Mouse (Mus musculus) stomach, embryonic 16.5 days (tissue): ENCODE results near the gene Tial1. TPM values are rescaled to one million over a fixed set of nuclear protein-coding genes. Genes with fewer than 3 reads are reported as not detected.
A peak's percentile ranks its signal among the peaks of the same experiment; 100 is the strongest.

Experiments used
- ATAC-seq: fragments of 200-750 bp; cut with Nextera tagmentation; 2 replicates; pipeline ENCODE4 v1.8.0; 2017; ENCODE audit warnings: moderate number of reproducible peaks, moderate TSS enrichment; ENCODE audit not compliant: insufficient read depth, low FRiP score
- H3K27ac ChIP-seq: fragments of 300-500 bp; sonication (generic); 2 replicates; pipeline ENCODE4 v1.5.1; 2014; ENCODE audit warnings: low read length
- H3K27me3 ChIP-seq: fragments of 300-500 bp; sonication (generic); 2 replicates; pipeline ENCODE4 v1.6.1; 2014; ENCODE audit warnings: low read length, control low read depth, mixed read lengths; ENCODE audit not compliant: control insufficient read depth, insufficient read depth
- H3K36me3 ChIP-seq: fragments of 300-500 bp; sonication (generic); 2 replicates; pipeline ENCODE4 v1.6.1; 2014; ENCODE audit warnings: low read length; ENCODE audit not compliant: control insufficient read depth, insufficient read depth
- H3K4me1 ChIP-seq: fragments of 300-500 bp; sonication (generic); 2 replicates; pipeline ENCODE4 v1.6.1; 2014; ENCODE audit warnings: low read length, control low read depth, mixed read lengths; ENCODE audit not compliant: control insufficient read depth, insufficient read depth
- H3K4me2 ChIP-seq: fragments of 300-500 bp; sonication (generic); 2 replicates; pipeline ENCODE4 v1.6.1; 2014; ENCODE audit warnings: low read depth, low read length, mixed read lengths
- H3K4me3 ChIP-seq: fragments of 300-500 bp; sonication (generic); replicated peaks from 2 replicates; pipeline ENCODE4 v1.5.1; 2014; ENCODE audit warnings: mild to moderate bottlenecking, low read length
- H3K9ac ChIP-seq: fragments of 300-500 bp; sonication (generic); 2 replicates; pipeline ENCODE4 v1.6.1; 2014; ENCODE audit warnings: low read length
- H3K9me3 ChIP-seq: fragments of 300-500 bp; sonication (generic); replicated peaks from 2 replicates; pipeline ENCODE4 v1.6.1; 2016; ENCODE audit warnings: low read length, control low read depth; ENCODE audit not compliant: control insufficient read depth
- WGBS: fragments of 180-500 bp; shearing (Covaris S2); extraction: QIAGEN DNeasy Blood & Tissue Kit; methylation state at CpG from one replicate; pipeline ENCODE4 v1.1.7; 2014; 5-methylcytosine and 5-hydroxymethylcytosine counted together
- polyA plus RNA-seq: library from polyadenylated mRNA; unstranded; fragments of >200 nt; fragmentation: Nextera tagmentation; extraction: Ambion mirVana; gene quantifications from 2 replicates; pipeline ENCODE4 v1.2.1, GENCODE M21; 2015

The Tial1 gene
- polyA plus RNA-seq, 1 experiment from 2014 or later: 24.4 TPM

DNA sequence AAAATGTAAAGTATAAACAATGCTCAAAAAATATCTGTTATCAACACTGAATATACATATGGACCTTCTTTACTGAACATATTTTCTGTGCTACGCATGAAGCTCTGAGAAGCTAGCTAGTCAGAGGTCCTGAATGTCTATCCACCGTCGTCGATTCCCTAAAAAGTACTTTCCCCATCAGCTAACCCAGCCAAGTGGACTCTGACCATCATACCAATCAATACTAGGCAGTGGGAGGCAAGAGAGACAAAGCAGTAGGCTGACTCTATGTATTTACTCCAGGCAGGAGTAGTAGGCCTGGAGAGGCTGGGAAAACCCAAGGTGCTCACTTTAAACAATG, 1.8 kb downstream of the Tial1 start:
- H3K27ac ChIP-seq: peak overlapping the region; percentile 95; the same call in 1 of the 2 replicates
- ATAC-seq: no peak

GRCm38 (mm10) chr7:128458011-128458410, 3.5 kb downstream of the Tial1 start:
- H3K36me3 ChIP-seq: peaks cover 4% of the 10 kb centered on the region; the same call in 1 of the 2 replicates
- H3K4me3 ChIP-seq: no peak overlapping the region
- ATAC-seq: no peak
- H3K27me3 ChIP-seq: no peaks in the 10 kb centered on the region
- no peaks in the 10 kb centered on the region for H3K9me3 ChIP-seq
- no peak overlapping the region for H3K27ac ChIP-seq
- H3K4me2 ChIP-seq: no peak overlapping the region
- no peak overlapping the region for H3K9ac ChIP-seq
- H3K4me1 ChIP-seq: peaks cover 13% of the 10 kb centered on the region

More for the DNA sequence above, 1.8 kb downstream of the Tial1 start:
- H3K9ac ChIP-seq: peak overlapping the region; percentile 92
- H3K4me1 ChIP-seq: peaks cover 13% of the 10 kb centered on the region
- WGBS: 10% methylated on average over 4 of the region's 4 CpGs
- no peaks in the 10 kb centered on the region for H3K36me3 ChIP-seq
- H3K4me2 ChIP-seq: peak overlapping the region; percentile 93
- no peaks in the 10 kb centered on the region for H3K27me3 ChIP-seq
- peak overlapping the region; percentile 75 for H3K4me3 ChIP-seq
- H3K9me3 ChIP-seq: no peaks in the 10 kb centered on the region

DNA sequence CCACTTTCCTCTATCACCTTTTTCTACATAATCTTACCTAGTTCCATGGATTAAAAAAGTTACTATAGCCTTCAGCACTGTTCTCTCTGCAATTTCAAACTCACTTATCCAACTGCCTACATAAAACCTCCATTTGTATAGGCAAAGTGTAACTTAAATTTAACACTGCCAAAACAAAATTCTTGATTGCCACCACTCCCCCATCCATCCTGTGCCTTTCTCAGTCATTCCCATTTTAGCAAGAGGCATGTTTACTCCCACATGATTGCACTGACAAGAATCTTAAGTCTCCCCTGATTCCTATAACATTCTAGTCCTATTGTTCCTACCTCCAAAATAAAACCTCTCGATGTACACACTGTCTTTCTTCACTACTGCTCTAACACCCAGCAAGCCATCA, 8.8 kb downstream of the Tial1 start:
- Histone ChIP-seq H3K4me3 (no peak overlapping the region), H3K4me2 (no peak overlapping the region), H3K4me1 (peaks cover 3% of the 10 kb centered on the region; the same call in 1 of the 2 replicates), H3K27ac (no peak overlapping the region), H3K27me3 (no peaks in the 10 kb centered on the region), H3K36me3 (peaks cover 20% of the 10 kb centered on the region), H3K9me3 (no peaks in the 10 kb centered on the region), H3K9ac (no peak overlapping the region)
- no peak for ATAC-seq
- 86% methylated on average over 1 of the region's 1 CpGs for WGBS

DNA sequence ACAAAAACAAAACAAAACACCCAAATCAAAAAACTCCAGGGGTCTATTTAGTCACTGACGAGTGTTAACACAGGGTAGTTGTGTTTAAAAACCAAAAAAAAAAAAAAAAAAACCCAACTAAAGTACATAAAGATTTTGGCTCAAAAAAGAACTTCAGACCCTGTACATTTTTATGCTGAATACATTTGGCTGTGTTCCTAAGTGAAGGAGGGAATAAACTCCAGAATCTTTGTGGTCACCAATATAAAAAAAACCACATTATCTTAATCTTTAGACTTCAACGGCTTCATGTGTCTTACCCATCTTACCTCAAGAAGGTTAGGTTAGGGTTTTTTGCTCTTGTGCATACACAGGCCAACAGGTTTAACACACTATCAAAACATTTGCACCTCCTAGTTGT, 20.9 kb downstream of the Tial1 start:
- Histone ChIP-seq H3K27ac (no peak overlapping the region), H3K4me1 (no peaks in the 10 kb centered on the region), H3K4me2 (no peak overlapping the region), H3K36me3 (peaks cover 20% of the 10 kb centered on the region), H3K4me3 (no peak overlapping the region), H3K9me3 (no peaks in the 10 kb centered on the region), H3K27me3 (no peaks in the 10 kb centered on the region), H3K9ac (no peak overlapping the region)
- ATAC-seq: no peak
- WGBS: 78% methylated on average over 2 of the region's 2 CpGs

DNA sequence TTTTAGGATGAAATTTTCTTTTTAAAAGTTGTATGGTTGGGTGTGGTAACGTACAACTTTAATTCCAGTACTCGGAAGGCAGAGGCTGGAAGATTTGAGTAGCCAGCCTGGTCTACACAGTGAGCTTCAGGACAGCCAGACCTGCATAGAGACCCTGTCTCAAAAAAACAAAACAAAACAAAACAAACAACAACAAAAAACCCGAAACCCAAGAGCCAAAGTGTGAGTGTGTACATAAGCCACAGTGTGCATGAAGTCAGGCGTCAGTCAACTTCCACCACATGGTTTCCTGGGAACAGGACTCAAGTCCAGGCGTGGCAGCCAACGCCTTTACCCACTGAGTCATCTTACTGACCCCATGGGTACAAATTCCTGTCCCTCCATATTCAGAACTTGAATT, 22.3 kb downstream of the Tial1 start:
- H3K36me3 ChIP-seq: peaks cover 14% of the 10 kb centered on the region
- no peak overlapping the region for H3K27ac ChIP-seq
- ATAC-seq: no peak
- H3K9me3 ChIP-seq: no peaks in the 10 kb centered on the region
- H3K4me1 ChIP-seq: no peaks in the 10 kb centered on the region
- no peak overlapping the region for H3K9ac ChIP-seq
- 87% methylated on average over 6 of the region's 6 CpGs for WGBS
- H3K4me2 ChIP-seq: no peak overlapping the region
- H3K27me3 ChIP-seq: no peaks in the 10 kb centered on the region
- H3K4me3 ChIP-seq: no peak overlapping the region

DNA sequence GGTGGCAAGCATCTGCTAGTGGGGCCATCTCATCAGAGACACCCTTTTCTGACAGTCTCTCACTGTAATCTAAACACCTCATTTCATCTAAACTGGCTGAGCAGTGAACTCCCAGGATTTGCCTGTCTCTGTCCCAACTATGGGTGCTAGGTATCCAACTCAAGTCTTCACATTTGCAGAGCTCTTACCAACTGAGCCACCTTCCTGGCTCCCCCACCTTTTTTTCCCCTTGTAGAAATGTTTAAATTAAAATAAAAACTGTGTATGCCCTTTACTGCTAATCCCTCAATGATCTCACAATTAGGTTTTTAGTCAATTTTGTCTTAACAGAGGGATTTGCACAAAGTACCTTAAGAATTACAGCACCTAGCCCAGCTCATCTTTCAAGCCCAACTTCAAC, 23.4 kb downstream of the Tial1 start:
- Histone ChIP-seq H3K9ac (no peak overlapping the region), H3K27me3 (no peaks in the 10 kb centered on the region), H3K9me3 (no peaks in the 10 kb centered on the region), H3K4me2 (no peak overlapping the region), H3K27ac (no peak overlapping the region), H3K4me3 (no peak overlapping the region), H3K36me3 (peaks cover 12% of the 10 kb centered on the region; the same call in 1 of the 2 replicates), H3K4me1 (no peaks in the 10 kb centered on the region)
- ATAC-seq: no peak

DNA sequence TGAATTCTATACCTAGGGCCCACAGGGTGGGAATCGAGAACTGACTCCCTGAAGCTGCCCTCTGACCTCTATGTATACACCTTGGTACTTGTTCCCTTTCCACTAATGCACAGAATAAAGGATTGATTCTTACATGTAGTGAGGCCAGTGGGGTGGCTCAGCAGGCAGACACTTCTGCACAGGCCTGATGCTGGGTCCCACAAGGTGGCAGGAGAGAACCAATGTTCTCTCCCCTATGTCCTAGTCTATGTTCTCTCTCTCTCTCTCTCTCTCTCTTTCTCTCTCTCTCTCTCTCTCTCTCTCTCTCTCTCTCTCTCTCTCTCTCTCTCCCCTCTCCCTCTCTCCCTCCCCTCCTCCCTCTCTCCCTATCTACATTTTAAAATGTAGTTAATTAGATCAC, 28.3 kb downstream of the Tial1 start:
- 31% methylated on average over 1 of the region's 1 CpGs for WGBS
- Histone ChIP-seq H3K9ac (no peak overlapping the region), H3K4me3 (no peak overlapping the region), H3K4me1 (no peaks in the 10 kb centered on the region), H3K27me3 (no peaks in the 10 kb centered on the region), H3K4me2 (no peak overlapping the region), H3K36me3 (no peaks in the 10 kb centered on the region), H3K27ac (no peak overlapping the region), H3K9me3 (no peaks in the 10 kb centered on the region)
- ATAC-seq: no peak; the same call in 1 of the 2 replicates

- WGBS: 67% methylated on average over 10 of the region's 10 CpGs
- Histone ChIP-seq H3K9ac (no peak overlapping the region), H3K4me3 (no peak overlapping the region), H3K27ac (no peak overlapping the region), H3K9me3 (no peaks in the 10 kb centered on the region), H3K4me1 (no peaks in the 10 kb centered on the region), H3K4me2 (no peak overlapping the region), H3K27me3 (no peaks in the 10 kb centered on the region), H3K36me3 (no peaks in the 10 kb centered on the region)
- no peak for ATAC-seq
Measured at GRCm38 (mm10) chr7:128432574-128432973, 28.9 kb downstream of the Tial1 start.

DNA sequence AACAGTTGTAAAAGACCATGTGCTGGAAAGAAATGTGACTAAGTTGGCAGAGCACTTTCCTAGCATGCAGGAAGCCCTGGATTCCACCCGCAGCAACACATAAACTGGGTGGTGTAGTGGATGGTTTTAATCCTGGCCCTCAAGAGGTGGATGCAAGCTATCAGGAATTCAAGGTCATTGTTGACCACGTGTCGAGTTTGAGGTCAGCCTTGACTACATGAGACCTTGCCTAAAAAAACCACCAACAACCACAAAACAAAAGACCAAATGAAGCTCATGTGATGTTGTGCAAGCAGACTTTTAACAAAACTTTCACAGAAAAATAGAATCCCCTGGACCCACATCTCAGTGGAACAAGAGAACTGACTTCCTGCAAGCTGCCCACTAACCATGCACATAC, 39.0 kb downstream of the Tial1 start:
- Histone ChIP-seq H3K4me3 (no peak overlapping the region), H3K9ac (no peak overlapping the region), H3K9me3 (no peaks in the 10 kb centered on the region), H3K36me3 (no peaks in the 10 kb centered on the region), H3K4me2 (no peak overlapping the region), H3K27me3 (peaks cover 23% of the 10 kb centered on the region; the same call in 1 of the 2 replicates), H3K27ac (no peak overlapping the region), H3K4me1 (peaks cover under 1% of the 10 kb centered on the region; the same call in 1 of the 2 replicates)
- ATAC-seq: no peak
- WGBS: 62% methylated on average over 3 of the region's 3 CpGs

DNA sequence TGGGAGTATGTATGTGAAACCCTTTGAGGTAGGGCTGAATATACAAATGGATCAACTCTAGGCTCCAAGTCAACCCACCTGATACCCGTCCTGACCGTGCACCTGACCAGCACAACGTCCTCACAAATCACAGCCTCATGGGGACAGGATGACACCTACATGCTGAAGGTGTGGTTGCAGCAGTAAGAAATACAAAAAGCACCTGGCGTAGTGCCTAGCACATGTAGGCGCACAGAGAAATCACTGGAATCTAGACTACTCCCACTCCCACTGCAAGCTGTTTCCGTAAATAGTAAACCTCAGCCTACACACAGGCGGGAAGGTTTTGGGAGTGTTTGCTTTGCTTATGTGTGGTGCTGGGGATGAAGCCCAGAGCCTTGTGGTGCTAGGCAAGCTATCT, 39.8 kb downstream of the Tial1 start:
- Histone ChIP-seq H3K9ac (no peak overlapping the region), H3K4me1 (peaks cover 7% of the 10 kb centered on the region), H3K4me3 (no peak overlapping the region), H3K9me3 (no peaks in the 10 kb centered on the region), H3K36me3 (no peaks in the 10 kb centered on the region), H3K27me3 (peaks cover 26% of the 10 kb centered on the region), H3K27ac (no peak overlapping the region), H3K4me2 (no peak overlapping the region)
- 77% methylated on average over 7 of the region's 7 CpGs for WGBS
- no peak for ATAC-seq
